Mouse (Mus musculus): Measurements from ENCODE around the gene Klb.

DNA sequence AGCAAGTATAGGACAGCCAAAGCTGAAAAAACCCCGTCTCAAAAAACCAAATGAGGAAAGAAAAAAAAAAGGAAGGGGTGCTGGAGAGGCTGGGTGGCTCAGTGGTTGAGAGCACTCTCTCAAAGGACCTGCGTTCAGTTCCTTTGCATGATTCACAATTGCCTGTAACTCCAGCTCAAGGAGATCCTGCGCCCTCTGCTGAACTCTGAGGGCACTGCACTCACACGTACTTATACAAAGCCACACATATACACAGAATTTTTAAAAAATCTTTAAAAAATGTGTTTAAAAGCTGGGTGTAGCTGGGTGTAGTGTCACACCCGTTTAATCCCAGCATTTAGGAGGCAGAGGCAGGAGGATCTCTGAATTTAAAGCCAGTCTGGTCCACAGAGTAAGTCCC is 6.9 kb downstream of the Klb start:
- TF ChIP-seq CTCF (IDR thresholded peaks at IDR 0.05; ENCODE audit: extremely low read depth, insufficient read depth, low read length) (no peak), POLR2A (IDR thresholded peaks at IDR 0.05; ENCODE audit: extremely low read depth, insufficient read depth, low read length) (no peak)

All from cortical plate, adult 2 months (tissue).